Mouse (Mus musculus) embryo, embryonic 9.5 days (tissue): ENCODE data around the gene Usp21.
"Not testable (repeated sequence)": the region's sequence is repeated elsewhere in the genome, so short reads cannot be mapped to it uniquely, and the experiment has no call there.

Experiments used
- DNase-seq: peaks from one replicate; pipeline ENCODE4 v3.0.0-alpha.2; 2017; ENCODE audit errors: extremely low spot score

The Usp21 gene

DNA sequence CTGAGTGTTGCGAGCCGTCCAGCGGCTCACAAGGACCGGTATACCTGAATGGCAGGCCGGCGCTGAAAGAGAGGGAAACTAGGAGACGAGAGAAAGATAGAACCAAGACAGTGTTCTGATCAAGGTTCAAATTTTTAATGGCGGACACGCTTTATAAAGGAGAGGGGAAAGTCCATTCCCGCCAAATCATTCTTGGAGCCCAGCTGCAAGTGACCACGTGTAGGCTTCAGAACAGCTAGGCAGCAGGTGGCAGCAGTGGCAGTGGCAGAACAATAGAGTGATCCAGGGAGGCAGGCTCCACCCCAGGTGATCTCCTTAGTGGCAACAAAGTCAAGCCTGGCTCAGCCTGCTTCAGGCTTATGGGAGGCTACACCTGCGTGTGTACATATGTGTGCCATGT lies 45.8 kb downstream of the Usp21 start:
- not testable (repeated sequence) for DNase-seq

DNA sequence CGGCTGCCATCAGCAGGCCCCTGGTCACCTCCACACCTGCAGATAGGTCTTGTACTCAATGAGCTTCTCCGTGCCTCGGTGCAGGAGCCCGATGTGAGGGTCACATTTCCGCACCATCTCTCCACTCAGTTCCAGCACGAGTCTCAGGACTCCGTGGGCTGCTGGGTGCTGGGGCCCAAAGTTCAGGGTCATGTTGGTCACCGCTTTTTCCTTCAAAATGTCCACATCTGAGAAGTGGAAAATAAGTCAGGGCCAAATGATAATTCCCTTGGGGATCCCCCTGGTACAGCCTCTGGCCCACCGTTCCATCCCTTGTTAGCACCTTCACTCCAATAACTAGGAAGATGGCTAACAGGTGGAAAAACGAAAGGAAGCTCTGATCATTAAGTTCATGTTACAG lies 46.9 kb downstream of the Usp21 start:
- DNase-seq = no peak

DNA sequence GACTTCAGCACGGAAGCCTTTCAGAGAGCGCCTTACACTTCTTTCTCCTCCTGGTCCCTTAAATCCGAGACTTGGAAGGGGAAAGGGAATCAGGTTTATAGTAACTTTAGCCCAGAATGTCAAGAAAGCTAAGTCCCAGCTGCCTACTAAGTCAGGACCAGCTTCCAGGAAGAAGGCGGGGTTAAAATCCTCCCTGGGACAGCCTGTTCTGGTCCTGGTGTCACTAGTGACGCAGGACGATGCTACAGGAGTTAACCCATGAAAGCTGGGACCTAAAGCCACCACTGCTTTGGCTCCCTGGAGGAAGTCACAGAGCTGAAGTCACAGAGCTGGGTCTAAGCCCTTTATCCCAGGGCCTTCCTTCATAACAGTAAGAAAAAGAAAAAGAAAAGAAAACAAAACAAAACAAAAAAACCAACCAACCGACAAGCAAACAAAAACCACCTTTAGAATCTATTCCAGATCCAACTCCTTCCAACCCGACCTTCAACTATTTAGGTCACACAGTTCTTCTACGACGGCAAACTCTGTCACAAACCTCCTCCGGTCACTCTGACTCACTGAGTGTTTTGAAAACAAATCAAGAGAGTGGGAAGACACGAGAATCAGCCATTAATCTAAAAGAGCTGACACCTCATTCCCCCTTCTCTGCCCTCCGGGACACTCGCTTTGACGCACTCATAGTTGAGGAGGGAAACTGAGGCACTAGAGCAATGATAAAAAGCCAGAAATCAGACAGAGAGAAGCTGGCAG lies 47.6 kb downstream of the Usp21 start:
- DNase-seq = no peak

DNA sequence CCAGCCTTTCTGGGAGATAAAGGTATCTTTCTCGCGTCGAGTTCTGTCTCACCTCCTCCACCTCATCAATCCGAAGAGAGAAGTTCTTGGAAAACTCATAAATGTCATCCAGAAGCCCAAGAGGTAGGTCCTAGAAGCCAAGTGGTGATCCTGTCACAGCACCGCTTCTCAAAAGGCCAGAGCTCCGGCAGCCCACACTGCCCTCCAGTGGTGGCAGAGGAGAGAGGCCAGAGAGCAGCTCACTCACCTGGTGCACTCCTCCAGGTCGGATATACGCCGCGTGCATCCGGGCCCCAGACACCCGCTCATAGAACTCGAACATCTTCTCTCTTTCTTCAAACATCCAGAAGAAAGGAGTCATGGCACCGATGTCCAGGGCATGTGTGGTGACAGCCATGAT lies 49.3 kb downstream of the Usp21 start:
- DNase-seq = no peak

DNA sequence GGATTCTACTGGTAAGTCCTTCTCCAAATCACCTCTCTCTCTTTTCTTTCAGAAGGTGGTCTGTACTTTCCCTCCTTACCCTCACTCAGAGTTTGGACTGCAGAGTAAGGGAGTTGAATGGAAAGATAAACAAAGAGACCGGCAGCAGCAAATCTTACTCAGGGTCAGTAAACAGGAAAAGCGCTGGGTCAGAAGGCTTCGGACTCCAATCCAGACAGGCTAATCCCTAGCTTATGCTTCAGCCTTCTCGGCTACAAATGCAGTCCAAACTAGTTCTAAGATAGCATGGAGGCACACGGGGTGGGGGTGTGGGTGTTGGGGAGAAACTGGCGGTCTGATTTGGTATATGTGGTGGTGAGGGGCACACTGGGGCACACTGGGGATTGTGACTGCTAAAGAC lies 50.4 kb downstream of the Usp21 start:
- DNase-seq = no peak

DNA sequence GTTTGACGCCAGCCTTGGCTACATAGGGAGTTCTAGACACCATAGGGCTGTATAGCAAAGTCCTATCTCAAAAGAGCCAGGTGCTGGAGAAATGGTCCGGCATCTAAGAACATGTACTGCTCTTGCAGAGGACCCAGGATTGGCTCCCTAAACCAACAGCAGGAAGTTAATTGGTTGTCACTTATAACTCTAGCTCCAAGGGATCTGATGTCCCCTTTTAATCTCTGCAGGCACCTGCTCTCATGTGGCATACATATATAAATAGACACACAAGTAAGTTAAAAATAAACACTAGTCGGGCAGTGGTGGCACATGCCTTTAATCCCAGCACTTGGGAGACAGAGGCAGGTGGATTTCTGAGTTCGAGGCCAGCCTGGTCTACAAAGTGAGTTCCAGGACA lies 52.0 kb downstream of the Usp21 start:
- no peak for DNase-seq

DNA sequence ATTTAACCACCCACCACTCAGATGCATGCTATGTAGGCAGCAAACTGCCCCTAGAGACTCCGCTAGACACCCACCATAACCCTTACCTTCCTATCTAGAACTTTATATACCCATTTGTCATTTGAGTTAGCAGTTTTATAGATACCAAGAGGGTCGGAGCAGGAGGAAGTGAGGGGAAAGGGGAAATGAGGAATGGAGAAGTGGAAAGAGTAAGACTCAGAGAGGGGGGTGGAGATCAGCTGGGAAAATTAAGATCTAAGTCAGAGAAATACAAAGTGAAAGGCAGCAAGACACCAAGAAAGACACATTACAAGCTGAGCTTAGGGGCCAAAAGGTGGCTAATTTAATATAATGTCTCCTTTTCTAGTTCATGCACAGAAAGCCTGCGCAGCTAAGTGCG lies 53.3 kb downstream of the Usp21 start:
- DNase-seq = no peak

DNA sequence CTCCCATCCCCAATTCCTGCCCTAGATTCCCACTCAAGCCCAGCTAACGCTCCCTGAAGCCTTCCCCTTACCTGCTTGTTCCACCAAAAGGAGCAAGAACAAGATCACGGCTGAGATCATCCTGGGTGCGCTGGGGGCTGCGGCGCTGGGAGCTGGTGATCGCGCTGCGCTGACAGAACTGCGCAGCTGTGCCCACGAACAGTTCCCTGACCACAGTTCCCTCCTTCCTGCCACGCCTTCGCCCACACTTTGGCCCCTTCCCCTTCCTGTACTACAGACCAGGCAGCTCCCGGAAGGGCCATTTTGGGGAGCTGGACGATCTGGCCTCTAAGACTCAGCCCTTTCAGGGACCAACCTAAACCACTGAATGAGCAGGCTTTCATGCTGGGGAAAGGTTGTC lies 53.7 kb downstream of the Usp21 start, which contains the start of gene Fcer1g:
TSS of gene Fcer1g (minus strand) at position 240 of the 400 bp plus-strand sequence.
- DNase-seq = no peak

DNA sequence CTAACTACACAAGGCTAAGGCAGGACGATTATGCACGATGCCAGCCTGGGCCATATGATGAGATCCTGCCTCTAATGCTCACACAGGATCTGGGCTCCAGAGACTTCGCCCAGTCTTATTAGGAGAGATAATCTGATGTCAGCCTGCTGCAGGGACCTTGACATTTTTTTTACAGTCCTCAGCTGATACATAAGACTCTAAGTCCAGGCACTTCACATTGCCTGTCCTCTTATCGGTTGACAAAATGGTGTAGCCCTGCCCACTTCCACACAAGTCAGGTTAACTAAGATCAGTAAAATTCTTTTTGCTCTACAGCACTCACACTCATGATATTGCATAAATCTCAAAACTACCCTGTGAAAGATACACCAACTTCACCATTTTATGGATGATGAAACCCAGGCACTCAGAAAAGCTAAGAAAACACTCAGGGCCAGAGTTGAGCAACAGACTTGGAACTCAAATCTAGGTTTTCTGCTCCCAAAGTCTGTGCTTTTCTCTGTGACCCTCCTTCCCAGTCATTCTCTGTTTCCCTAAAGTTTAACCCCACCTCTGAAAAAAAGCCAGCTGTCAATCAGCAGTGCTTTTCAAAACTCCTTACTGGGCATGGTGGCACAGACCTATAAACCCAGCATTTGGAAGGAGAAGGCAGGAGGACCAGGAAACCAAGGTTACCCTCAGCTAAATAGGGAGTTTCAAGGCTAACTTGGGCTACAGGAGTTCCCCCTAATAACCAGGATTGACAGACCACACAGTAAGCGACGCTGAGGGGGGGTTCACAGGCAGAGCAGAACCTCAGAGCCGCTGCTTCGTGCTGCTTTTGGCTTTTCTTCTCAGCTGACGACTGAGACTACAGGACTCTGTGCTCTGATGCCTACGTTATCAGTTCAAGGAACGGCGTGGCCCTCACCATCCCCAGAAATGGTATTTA lies 54.7 kb downstream of the Usp21 start:
- DNase-seq = no peak

DNA sequence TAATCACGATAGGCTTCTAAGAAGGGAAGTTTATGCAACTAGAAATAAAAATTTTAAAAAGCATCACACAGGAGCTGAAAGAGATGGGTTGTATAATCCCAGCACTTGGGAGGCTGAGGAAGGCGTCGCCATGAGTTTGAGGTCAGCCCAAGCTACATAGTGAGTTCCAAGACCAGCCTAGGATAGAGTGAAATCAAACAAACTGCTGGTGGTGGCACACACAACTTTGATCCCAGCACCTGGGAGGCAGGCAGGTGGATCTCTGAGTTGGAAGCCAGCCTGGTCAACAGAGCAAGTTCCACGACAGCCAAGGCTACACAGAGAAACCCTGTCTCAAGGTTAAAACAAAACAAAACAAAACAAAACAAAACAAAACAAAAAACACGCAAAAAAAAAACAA lies 55.4 kb downstream of the Usp21 start:
- no peak for DNase-seq
